Mouse (Mus musculus) kidney, postnatal 25 days (tissue): Measurements from ENCODE around the gene Ccdc174.
"Not testable (repeated sequence)": the region's sequence is repeated elsewhere in the genome, so short reads cannot be mapped to it uniquely, and the experiment has no call there.

Experiments
- DNase-seq, 2 experiments: peaks; one replicate each; pipeline ENCODE4 v3.0.0; 2021; ENCODE audit warnings: mixed read lengths in 2 of 2

Ccdc174 gene

GRCm38 (mm10) chr6:91877885-91878651 is at the start of gene Ccdc174:
Gene Ccdc174 (plus strand): TSS chr6:91878053.
- peak; percentile 97 for DNase-seq

DNA sequence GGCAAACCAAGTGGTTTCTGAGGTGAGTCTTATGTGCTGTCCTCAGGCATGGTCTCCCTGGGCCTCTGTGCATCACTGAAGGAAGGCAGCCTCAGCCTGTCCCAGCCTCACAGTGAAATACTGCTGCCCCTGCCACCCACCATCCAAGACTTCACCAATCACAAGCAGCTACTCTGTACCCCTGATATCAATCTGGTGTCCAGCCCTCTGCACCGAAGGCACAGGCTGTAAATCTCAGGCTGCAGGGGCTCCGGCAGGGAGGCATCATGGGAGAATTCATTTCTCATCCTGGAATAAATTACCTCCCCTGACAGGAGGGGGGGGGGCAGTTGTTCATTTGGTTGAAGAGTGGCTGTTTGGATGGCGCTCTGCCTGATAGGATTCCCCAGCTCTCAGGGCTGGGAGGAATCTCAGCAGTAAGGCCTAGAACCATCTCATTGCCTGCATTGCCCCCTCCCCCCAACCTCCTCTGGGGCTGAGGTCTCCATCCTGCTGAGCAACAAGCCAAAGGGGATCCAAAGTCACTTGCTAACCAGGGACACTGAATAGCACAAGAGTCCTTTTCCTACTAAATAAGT is 44.9 kb upstream of the Ccdc174 start:
- DNase-seq = no peak

DNA sequence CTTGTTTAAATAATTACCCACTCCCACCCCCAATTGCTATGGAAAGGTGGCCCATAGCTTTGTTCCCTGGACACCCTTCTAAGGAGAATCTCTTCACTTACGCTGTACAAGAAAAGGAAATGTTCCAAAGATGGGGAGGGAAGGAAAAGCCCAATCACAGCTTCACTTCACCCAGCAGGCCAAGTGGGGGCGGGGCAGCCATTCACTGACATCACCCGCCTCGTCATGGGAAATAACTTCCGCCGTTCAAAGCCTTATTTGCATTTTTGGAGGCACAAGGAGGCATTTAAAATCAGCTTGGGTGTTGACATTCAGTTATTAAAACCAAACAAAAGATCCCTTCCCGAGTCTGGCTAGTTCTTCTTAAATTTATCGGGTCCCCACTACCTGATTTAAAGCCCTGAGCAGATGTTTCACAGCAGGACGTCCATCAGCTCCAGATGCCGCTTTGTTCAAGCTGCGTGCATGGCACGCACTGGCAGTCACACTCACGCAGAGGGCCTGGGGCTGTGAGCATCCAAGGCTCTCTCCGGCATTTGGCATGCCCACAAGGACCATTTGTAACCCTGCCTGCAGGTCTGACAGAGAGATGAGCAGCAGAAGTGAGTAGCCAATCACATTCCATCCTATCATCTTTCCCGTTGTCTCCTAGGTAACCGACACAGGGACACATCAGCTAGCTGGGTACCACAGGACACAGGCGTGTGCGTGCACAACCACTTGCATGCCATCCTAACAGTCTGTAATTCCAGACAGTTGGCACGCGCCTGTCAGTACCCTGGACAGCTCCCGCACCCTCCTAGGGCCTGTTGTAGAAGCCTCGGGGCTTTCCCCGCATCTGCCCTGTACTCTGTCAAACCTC is 38.6 kb upstream of the Ccdc174 start:
- DNase-seq = peak; percentile 67 to 75

DNA sequence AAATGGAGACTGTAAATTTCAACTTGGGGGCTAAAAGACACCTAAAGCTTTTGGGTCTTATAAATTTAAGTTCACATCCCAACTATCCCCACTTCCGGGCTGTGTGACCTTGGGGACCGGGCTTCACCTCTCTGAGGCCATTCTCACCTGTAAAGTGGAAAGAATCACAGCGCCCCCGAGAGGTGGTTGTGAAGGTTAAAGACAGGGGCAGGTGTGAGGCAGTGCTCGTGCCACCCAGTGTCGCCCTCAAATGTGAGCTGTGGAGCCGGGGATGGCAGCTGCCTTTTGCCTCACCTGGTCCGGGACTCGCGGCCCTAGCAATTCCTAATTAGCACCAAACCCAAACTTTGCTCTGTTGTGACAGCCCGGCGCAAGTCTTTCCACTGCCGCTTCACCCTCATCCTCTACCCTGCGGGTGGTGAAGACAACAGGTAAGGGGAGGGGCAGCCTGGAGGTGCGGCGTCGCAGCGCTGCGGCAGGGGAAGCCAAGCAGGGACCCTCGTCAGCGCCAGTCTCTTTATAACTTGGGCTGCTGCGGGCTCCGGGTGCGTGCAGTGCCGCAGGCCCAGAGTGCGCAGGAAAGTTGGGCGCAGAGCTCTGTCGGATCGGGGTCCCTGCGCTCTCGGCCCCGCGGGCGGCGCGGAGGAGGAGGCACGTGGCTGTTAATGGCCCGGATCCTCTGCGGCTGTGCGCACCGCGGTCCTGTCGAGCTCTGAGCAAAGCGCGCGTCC is 34.8 kb upstream of the Ccdc174 start:
- no peak for DNase-seq

- DNase-seq = no peak
Measured at GRCm38 (mm10) chr6:91843628-91844153, 34.2 kb upstream of the Ccdc174 start.

GRCm38 (mm10) chr6:91852550-91852949 is 25.3 kb upstream of the Ccdc174 start:
- peak; percentile 40 to 59 for DNase-seq

GRCm38 (mm10) chr6:91858339-91858738 is 19.5 kb upstream of the Ccdc174 start:
- no peak for DNase-seq

DNA sequence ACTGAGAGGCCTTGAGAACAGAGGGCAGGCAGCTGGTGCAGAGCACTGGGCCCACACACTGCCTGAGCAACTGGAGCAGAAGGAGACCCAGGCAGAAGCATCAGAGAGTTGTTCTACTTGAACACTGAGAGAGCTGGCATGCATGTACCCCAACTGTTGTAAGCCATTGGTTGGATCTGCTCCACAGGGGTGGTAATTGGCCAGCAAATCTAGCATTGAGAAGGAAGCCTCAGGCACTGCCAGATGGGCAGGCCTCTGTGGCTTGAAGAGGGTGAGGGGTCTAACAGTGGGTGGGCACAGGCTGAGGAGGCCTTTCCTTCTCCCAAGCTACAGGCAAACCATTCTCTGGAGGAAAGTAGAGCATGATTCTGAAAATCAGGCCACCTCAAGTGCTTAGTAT is 15.0 kb upstream of the Ccdc174 start:
- DNase-seq = no peak

- no peak for DNase-seq
Measured at GRCm38 (mm10) chr6:91864595-91864994, 13.3 kb upstream of the Ccdc174 start.

GRCm38 (mm10) chr6:91865601-91866000 is 12.3 kb upstream of the Ccdc174 start:
- no peak for DNase-seq

GRCm38 (mm10) chr6:91868091-91868490 is 9.8 kb upstream of the Ccdc174 start:
- DNase-seq = no peak

- DNase-seq = no peak
Measured at GRCm38 (mm10) chr6:91872781-91873180, 5.1 kb upstream of the Ccdc174 start.

GRCm38 (mm10) chr6:91883859-91884258 is 6.0 kb downstream of the Ccdc174 start:
- no peak for DNase-seq

DNA sequence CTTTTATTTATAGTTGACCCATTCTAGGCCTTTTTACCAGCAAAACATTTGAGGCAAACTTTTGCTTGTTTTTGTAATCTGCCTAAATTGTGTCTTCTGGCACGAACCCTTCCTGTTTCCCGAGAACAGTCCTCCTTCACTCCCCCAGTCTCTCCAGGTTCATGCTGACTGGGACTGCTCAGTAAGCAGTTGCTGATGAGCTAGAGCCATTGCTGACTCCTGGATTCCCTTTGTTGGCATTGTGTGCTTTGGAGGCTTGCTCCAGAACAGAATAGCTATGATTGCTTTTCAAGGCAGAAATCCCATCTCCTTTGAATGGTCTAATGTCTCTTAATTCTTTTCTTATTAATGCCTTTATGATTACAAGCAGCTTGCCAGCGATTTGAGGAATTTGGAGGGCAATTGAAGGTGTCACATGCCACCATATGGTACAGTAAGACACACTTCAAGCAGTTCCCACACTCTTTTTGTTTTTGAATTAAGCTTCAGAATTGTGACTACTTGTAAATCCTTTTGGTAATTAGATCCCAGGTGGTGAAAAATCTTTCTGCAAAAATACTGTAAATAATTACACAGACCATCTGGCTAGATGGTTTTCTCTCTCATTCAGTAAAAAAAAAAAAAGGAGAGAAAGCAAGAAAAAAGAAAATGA is 11.5 kb downstream of the Ccdc174 start:
- DNase-seq = no peak

GRCm38 (mm10) chr6:91890615-91891014 is 12.8 kb downstream of the Ccdc174 start:
- DNase-seq = no peak

DNA sequence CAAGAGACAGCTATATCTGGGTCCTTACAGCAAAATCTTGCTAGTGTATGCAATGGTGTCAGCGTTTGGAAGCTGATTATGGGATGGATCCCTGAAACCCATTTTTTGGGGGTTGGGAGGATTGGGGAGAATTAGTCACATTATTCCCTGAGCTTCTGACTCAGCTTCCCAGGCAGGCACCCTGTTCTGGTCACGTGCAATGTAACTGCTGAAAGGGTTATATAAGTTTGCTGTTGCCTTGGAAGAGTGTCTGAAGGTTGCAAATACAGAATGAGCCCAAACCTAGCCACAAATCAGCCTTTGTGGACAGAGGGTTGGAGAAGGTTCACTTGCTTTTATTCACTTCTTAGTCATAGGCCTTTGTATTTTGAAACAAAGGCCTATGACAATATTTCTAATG is 13.9 kb downstream of the Ccdc174 start:
- no peak for DNase-seq

- no peak for DNase-seq
Measured at GRCm38 (mm10) chr6:91896783-91897182, 18.9 kb downstream of the Ccdc174 start.

DNA sequence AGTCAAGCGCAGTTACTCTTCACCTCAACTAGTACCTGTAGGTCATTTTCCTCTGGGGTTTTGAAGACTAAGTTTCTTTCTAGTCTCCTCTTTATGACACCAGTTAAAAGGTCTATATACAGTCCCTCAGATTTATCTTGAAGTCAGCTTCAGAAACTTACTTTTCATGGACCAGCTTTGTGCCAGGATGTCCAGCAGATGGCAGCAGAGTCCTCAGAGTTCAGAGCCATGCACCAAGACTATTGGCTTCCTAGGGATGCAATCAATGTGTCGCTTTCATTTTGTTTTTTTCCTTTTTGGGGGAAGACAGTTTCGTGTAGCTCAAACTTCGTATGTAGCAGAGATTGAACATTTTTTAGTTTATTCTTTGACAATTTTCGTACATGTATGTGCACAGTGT is 23.7 kb downstream of the Ccdc174 start:
- DNase-seq = peak; percentile 72 to 85

- DNase-seq = not testable (repeated sequence)
Measured at GRCm38 (mm10) chr6:91902509-91902908, 24.7 kb downstream of the Ccdc174 start, which contains the start of gene 4930590J08Rik. Gene 4930590J08Rik (plus strand): TSS chr6:91902809.

GRCm38 (mm10) chr6:91914011-91914410 is 36.2 kb downstream of the Ccdc174 start:
- no peak for DNase-seq

- no peak for DNase-seq
Measured at GRCm38 (mm10) chr6:91917286-91917685, 39.4 kb downstream of the Ccdc174 start.

DNA sequence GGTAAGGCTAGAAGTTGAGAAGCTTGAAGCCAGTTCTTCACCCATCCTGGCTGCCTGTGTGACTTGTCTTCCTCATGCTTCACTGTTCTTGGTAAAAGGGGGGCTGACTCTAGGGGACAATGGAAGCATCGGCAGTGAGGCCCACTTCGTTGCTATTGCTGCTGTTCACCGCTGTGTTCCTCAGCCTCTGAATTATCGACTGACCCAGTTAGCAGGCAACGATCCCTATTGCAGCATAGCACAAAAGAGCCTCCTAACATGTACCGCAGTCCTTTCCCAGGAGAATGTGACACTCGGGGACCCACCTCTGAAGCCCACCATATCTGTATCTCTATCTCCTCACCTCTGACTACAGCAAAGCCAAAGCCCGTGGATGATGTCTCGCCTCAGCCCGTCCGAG is 39.9 kb downstream of the Ccdc174 start:
- DNase-seq = no peak
